Mouse (Mus musculus) frontal cortex, adult (tissue): ENCODE data around the gene Tmbim6.

Source experiments
- ATAC-seq: cut with Nextera tagmentation; 2 replicates; pipeline ENCODE4 v1.9.2; 2017; ENCODE audit warnings: mild to moderate bottlenecking, moderate library complexity, mixed read lengths; ENCODE audit not compliant: low TSS enrichment

The Tmbim6 gene

DNA sequence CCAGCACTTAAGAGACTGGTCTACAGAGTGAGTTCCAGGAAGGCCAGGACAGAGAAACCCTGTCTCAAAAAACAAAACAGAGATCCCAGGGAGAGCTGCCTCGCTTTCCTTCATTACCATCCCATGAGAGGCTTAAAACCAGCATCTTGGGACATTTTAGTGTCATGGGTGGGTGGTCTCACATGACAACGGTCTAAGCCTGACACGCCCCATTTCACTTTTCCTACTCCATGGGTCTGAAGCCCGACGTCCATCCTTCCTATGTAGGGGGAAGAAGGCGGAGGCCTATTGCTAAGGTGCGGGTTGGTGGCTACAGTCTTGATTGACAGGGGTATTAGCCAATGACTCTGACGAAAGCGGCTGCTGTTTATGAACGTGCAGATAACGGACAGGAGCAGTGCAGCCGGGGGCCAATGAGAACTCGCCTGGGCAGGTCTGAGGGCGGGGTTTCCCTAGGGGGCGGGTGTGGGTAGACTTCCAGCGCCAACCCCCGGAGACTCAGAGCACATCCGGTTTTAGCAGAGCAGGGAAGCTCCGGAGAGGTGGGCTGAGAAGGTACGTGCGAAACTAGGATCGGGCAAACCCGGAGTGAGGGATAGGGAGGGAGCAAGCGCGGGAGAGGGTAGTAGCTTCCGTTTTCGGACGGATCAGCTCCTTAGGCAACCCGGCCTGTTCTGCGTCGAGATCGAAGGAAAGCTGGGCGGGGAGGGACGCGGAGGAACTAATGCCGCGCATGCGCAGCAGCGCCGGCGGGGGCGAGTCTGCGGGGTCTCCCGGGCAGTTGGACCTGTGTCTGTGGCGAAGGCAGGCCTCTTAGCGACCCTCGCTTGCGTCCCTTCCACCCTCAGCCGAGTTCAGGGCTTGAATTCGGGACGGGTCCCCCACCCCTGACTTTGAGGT lies at the start of gene Tmbim6:
Tmbim6 (plus strand) TSS at position 397 of the 900 bp plus-strand sequence.
- peak; percentile 99 for ATAC-seq

DNA sequence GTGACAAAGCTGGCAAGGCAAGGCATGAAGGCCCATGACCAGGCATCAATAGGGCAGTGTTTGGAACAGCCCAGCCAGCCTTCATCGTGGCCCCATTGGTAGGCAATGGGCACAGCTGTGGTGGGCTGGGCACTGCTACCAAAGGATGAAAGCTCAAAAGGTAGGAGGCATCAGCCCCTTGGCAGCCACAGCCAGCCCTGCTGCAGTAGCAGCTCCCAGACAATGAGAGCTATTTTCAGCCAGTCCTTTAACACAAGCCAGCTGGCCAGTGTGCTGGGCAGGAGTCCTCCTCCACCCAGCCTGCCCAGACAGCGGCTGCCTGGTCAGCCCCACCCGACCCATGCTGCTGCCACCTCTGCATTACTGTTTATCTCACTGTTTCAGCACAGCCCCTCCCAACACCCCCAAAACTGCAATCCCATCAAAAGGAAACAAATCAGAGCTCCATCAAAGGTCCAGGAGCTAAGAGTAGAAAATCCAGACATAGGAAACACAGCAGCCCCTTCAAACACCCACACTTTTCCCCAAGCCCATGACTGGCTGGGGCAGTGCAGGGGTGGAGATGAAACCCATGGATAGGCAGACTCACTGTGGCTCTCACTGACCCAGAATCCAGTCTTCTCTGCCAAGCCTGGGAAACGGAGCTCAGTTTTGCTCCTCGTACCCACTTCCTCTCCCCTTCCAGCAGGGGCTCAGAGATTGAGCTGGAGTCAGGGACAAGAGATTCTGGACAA lies 49.1 kb upstream of the Tmbim6 start:
- peak; percentile 90 for ATAC-seq

DNA sequence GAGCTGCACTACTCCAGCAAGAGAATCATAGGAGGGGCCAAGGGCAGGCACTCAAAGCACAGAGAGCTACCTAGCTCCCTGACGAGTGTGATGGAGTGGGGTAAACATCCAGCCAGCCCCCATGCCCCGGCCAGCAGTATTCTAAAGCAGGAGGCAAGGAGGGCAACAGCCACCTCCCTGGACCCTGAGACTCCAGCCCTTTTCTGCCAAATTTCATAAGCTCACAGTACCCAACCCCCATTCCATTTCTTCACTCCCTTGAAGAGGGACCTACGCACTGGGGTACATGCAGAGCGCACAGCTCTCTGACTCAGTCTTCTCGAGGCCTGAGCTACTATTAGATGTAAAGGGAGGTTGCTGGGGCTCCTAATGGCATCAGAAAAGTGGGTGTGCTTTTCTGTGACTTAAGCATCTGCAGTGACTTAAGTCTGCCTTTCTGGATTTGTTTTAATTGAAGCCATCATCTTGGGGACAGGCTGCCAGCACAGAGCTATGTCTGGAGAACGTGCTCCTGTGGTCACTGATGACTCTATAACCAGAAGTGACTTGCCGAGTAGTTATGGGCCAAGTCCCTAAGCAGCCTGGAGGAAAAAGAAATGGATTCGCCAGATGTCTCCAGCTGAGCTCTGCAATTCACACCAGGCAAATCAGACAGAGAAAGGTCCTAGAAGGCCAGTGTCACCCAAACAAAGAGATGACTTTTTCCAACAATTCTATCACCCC lies 48.4 kb upstream of the Tmbim6 start:
- peak; percentile 8; the same call in 1 of the 2 replicates for ATAC-seq

DNA sequence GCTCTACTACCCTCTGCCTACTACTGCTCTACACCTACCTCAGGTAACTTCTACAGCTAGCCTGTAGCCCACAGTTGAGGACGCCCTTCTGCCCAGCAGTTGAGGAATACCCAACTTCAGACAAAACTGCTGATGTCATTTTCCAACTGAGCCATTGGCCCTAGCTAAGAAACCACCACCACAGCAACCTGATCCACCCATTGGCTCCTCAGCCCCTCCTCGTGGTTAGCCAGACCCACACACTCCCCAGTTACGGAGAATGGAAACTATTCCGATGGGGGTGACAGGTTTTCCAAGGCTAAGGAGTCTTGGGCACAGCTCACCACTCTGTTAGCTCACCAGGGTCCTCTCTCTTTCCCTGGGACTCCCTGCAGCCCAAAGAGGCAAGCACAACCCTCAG lies 47.7 kb upstream of the Tmbim6 start:
- ATAC-seq: no peak

DNA sequence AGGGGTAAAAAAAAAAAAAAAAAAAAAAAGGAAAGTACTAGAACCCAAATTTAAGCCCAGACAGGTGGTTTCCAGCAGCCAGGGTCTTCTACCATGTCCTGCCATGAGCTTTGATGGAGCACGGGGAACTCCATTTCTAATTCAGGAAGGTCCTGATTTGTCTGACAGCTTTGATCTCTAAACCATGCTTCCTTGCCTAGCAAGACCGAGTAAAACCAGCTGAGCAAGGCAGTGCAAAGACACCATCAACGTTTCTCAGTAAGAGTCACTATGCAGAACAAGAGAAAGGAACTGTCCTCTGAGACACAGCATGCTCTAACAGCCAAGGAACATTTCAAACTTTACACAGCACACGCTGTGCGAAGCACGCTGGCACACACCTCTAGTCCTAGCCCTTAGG lies 41.1 kb upstream of the Tmbim6 start:
- no peak for ATAC-seq

DNA sequence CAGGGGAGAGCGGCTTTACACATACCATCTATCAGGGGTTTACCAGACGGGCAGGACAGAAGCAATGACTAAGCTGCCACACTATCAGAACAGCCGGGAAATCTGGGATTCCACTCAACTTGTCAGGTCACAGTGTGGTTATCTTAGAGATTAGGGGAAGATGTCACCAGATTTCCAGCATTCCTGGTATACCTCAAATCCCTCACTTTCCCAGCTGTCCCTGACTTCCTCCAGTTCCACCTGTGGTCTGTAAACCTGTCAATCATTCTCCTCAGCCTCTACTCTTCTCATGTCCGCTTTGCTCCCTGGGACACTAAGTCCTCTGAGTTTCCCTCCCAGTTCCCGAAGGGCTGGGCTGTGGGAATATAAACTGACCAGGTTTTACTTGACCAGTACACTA lies 40.4 kb upstream of the Tmbim6 start:
- ATAC-seq: no peak

DNA sequence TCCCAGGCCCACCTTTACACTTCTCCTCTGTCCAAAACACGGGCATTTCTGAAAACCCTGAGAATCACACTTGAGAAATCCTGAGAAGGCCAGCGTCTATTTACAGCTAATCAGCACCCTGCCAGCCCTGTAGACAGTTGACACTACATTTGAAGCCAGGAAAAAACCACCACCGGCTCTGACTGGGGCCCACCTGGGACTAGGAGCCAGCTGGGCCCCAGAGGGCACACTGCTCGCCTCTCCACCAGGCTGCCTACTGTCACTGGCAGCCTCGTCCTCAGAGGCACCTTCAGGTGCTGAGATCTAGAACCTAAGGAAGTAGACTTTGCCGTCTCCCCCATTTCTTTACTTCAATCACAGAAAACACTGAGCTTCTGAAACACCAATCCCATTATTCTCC lies 37.0 kb upstream of the Tmbim6 start:
- ATAC-seq: no peak

DNA sequence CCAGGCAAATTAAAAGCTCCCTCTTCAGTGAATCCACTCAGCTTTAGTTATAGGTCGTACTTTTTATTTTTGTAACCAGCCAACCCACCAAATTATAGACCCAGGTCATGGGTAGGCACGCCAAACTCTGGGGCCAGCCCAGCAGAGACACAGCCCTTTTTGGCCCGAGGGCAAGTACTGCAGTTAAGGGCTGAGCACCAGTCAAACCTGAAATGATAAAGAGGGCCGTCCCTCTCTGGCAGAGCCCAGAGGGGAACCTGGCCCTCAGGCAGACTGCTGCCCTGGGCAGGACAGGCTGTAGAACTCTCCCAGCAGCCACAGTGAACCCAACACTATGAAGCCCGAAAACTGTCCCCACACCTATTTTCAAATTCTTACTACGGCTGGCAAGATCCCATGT lies 36.2 kb upstream of the Tmbim6 start:
- no peak for ATAC-seq

DNA sequence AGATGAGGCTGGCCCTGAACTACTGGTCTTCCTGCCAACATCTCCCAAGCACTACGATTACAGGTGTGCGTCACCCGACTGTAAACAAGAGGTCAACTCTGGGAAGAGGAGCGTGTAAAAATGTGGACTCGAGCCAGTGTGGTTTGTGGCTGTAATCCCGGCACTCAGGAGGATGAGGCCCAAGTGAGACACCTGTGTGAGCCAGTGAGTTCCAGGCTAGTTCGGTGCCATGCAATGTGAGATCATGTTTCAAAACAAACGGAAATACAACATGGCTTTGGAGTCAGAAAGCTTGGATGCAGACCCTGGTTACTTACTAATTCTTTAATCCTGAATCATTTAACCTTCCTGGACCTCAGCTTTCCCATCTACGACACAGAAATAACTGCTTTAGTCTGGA lies 33.7 kb upstream of the Tmbim6 start:
- no peak for ATAC-seq

DNA sequence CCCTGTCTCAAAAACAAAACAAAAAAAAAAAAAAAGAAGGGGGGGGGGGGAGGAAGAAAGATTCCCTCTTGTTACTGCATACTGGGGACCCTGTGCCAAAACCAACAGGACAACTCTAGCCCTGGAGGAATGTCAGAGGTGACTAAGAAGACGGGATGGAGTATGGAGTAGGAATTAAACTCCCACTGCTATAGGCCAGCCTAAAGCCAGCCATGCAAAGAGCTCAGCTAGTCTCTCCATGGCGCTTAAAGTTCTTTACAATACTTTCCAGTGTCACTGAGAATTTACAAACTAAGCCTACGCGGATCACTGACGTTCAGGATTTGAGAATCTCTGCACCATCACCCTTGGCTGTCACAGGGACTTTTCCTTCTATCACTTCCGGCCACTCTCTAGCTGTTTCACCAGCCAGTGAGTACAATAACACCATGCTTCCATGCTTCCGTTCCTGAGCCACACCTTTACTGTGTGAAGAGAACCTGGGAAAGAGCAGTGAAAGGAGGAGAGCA lies 28.6 kb upstream of the Tmbim6 start:
- no peak for ATAC-seq

DNA sequence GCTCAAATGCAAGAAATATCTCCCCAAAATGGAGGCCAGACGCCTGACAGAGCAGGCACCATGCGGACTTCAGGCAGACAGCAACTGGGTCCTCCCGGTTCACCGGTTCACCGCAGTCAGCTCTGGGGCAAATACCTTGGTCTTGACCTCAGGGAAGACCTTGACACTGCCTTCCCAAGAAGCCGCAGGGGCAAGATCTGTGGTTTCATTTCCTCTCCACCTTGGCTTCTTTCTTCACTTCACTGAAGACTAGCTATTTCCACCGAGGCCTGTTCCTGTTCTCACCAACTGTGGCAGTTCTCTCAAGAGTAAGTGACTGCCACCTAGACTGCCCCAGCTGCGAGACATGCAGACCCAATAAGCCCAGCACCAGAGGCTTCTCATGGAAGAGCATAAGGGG lies 27.8 kb upstream of the Tmbim6 start:
- ATAC-seq: no peak

DNA sequence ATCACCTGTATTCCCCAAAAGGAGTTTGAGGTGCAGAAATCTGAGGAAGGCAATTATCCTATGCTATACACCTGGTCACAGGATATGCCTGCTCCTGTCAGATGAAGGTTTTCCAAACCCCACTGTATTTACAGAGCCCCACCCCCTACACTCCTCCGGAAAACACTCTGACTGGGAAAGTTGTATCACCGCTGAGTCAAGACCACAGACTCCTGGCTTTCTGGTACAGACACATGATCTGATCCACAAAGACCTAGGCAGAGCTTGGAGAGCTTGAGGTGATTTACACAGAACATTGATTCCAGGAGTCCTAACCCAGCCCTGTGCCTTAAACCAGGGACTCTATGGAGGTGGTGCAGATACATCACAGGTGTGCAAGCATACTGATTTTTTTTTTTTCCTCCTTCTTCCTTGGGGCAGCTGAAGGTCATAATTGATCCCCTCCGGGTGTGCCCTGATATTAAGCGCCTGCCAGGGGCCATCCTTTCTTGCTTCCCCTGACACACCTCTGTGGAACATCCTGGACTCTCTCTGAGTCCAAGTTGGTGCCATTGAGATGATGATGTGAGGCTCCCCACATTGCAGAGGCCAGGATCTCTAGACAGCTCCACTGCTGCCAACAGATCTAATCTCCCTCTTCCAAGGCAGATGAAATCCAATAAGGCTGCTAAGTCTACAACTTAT lies 24.0 kb upstream of the Tmbim6 start:
- no peak for ATAC-seq

DNA sequence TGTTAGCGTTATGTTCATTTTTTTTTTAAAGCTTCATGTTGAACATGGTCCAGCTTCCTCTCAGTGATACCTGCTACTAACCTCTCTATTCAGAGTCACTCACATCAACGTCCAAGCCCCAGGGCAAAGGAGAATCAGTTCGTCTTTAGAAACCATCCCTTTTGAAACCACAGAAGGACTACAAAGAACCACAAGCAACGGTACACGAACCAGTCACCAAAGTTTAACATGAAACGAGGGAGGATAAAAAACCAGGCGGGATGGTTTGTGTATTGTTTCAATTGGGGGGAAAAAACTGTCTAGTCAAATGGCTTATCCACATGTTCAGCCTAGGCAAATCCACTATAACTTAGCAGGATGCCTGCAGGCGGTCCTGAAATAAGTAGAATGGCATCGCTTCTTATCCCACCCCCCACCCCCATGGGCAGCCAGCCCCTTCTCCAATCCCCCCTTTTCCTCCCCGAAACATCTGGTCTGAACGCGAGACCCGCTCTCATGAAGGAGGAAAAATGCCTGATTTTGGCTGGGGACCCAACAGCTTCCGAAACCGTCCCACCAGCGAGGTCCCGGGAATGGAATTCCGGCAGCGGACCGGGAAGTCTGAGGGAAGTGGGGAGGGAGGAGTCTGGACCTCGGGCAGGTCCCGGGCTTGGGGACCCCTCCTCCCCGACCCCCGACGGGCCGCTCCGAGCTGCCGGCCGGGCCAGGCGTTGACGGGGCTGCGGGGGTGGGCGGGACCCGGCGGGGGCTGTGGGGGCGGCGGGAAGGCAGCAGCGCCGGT lies 23.1 kb upstream of the Tmbim6 start:
- no peak for ATAC-seq

DNA sequence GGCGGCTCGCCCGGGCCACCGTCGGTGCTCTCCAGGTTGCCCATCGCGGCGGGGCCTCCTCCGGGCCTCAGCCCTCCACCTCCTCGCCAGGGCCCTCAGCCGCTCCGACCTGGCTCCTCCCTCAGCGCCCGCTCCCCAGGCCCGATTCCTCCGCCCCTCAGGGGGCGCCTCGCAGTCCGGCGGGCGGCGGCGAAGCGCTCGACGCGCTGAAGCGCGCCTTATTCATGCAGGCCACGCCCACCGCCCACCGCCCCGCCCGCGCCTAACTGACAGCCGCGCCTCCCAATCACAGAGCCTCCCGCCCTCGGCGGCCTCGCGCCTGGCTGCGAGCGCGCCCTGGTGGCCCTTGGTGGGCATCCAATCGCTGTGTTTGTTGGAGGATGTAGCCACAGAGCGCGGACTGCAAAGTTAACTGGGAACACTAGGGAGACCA lies 22.4 kb upstream of the Tmbim6 start, which contains the start of gene Fmnl3:
Fmnl3 (minus strand) TSS at position 224 of the 433 bp plus-strand sequence.
- ATAC-seq: peak; percentile 98

DNA sequence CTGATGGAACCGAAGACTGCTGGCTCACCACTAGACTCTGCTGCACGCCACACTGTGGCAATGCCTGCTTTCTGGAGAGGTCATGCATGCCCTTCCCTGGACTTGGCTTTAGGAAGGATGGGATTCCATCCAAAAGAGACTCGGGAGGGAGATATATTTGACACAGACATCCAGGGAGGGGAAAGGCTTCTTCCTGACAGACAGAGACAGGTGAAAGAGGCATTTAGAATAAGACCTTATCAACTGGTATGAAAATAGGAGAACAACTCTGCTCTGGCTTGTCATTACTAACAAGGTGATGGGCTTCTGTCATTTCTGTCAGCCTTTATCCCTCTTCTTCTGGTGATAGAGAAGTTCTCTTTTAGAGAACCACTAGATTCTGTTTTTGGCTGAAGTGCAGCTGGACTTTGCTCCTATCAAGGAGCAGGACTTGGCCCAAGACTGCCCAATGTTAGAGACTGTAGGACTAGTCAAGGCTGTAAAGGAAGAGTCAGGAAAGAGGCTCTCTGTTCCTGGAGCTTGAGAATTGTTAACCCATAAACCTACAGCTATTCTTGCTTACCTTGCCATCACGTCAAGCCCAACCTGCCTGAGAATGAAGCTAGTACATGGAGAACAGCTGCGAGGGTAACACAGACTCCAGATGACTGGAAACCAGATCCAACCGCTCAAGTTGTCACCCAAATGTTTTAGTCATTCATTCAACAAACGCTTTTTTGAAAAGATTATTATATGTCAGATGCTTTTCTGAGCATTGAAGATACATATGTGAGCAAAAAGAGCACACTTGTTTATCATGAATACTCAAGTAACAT lies 20.9 kb upstream of the Tmbim6 start:
- no peak for ATAC-seq

DNA sequence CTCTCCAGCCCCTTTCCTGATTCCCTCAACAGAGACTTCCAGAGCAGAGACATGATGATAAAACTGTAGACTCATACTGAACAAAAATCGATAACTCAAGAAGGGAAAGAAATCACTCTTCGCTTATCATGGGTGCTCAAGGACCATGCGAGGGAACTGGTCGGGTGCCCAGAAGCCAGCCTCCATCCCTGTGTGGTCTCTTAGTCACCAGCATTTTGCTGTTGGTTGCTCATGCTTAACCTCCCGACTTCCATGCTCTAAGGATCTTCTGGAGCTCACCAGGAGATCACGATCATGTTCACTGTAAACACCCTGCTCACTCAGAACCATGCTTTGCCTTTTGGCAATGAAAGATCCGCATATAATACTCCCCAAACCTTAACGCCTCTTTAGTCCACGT lies 19.9 kb upstream of the Tmbim6 start:
- ATAC-seq: no peak

DNA sequence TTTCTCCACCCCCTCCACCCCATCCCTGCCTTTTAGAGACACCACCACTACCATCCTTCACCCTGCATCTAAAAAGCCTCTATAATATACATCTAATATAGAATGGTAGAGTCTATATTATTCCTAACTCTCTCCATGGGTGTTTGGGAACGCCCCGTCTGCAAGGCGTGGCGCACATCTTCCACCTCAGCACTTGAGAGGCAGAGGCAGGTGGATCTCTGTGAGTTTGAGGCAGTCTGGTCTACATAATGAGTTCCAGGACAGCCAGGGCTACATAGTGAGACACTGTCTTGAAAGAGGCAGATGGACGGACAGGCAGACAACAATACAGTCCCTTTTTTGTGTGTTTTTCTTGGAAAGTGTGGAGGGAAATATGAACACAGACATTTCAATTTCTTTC lies 17.6 kb upstream of the Tmbim6 start:
- no peak for ATAC-seq

DNA sequence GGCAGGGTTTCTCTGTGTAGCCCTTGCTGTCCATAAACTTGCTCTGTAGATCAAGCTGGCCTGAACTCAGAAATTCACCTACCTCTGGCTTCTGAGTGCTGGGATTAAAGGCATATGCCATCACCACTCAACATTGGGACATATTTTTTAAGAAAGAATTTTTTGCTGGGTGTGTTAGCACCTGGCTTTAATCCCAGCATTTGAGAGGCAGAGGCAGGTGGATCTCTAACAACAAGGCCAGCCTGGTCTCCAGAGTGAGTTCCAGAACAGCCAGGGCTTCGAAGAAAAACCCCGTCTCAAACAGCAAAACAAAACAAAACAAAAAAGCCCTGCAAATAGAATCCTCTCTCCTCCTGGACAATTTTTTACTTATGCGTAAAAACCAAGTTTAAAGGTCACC lies 17.1 kb upstream of the Tmbim6 start:
- ATAC-seq: no peak

DNA sequence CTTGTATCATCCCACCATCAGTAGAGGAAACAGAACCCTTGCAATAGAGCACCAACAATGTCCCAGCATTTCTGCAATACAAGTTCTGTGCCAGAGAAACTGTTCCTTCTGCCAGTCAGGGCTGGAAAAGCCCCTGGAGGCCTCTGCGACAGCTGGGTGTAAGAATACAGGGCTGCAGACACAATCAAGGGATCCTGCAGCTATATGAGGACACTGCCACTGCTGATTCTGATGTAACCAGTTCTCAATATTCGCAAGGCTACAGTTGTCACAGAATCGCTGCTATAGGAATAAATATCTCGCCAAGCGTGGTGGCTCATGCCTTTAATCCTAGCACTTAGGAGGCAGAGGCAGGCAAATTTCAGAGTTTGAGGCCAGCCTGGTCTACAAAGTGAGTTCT lies 16.4 kb upstream of the Tmbim6 start:
- no peak for ATAC-seq

DNA sequence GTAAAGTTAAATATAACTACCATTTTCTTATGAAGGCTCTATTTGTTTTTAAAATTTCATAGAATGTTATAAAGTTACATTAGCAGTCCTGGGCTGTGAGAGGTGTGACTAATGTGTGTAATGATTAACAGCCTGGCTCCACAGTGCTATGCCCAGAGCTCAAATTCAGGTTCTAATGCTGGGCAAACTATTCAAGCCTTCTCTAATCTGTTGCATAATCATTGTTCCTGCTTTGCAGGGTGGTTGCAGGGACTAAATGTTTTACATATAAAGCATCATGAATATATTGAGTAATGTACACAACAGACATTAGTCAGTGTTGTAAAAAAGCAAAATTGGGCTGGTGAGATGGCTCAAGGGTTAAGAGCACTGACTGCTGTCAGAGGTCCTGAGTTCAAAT lies 9.8 kb upstream of the Tmbim6 start:
- ATAC-seq: no peak
